Mouse (Mus musculus) C2C12 (cell line): Measurements from ENCODE around the gene Dap3.
"Not testable (repeated sequence)": the region's sequence is repeated elsewhere in the genome, so short reads cannot be mapped to it uniquely, and the experiment has no call there.

Source experiments
- CEBPB ChIP-seq: IDR thresholded peaks from one replicate; pipeline ENCODE4 v1.6.1; 2011; ENCODE audit warnings: low read depth, mild to moderate bottlenecking, control low read depth, moderate library complexity
- CTCF ChIP-seq: IDR thresholded peaks from one replicate; pipeline ENCODE4 v1.5.1; 2011; ENCODE audit not compliant: control insufficient read depth, insufficient read depth, insufficient read length
- FOSL1 ChIP-seq: IDR thresholded peaks from one replicate; pipeline ENCODE4 v1.8.0; 2011; ENCODE audit warnings: mild to moderate bottlenecking, low read length; ENCODE audit not compliant: poor library complexity, insufficient read depth, severe bottlenecking
- MAX ChIP-seq: IDR thresholded peaks from one replicate; pipeline ENCODE4 v1.6.1; 2011; ENCODE audit warnings: mild to moderate bottlenecking, control low read depth
- MYOD1 ChIP-seq: IDR thresholded peaks from one replicate; pipeline ENCODE4 v1.6.1; 2011; ENCODE audit warnings: low read depth; ENCODE audit not compliant: control insufficient read depth, insufficient read length
- MYOG ChIP-seq: IDR thresholded peaks from one replicate; pipeline ENCODE4 v1.6.1; 2011; ENCODE audit not compliant: control insufficient read depth, insufficient read length; ENCODE audit errors: extremely low read depth
- USF1 ChIP-seq: IDR thresholded peaks from one replicate; pipeline ENCODE4 v1.6.1; 2011; ENCODE audit warnings: low read depth, mild to moderate bottlenecking, control low read depth, moderate library complexity

GRCm38 (mm10) chr3:88963211-88963610, 12.2 kb upstream of the Dap3 start:
- TF ChIP-seq CTCF, MYOG, CEBPB, USF1, MAX, MYOD1, FOSL1: not testable (repeated sequence)
